Mouse (Mus musculus): Measurements from ENCODE around the gene Tspan33.

- no peak for TF ChIP-seq POLR2A (IDR thresholded peaks at IDR 0.05; ENCODE audit: borderline replicate concordance, control insufficient read depth, low read depth, low read length)
- TF ChIP-seq CTCF (IDR thresholded peaks at IDR 0.05; ENCODE audit: control insufficient read depth, insufficient read depth, low read length) = no peak
These were observed 9.3 kb upstream of the Tspan33 start for GRCm38 (mm10) chr6:29684686-29685085.

Measured in bone marrow, adult 2 months (tissue).